Mouse (Mus musculus) liver, embryonic 16.5 days (tissue): ENCODE measurements around the gene Pspn. TPM values are rescaled to one million over a fixed set of nuclear protein-coding genes. Genes with fewer than 3 reads are reported as not detected.

Experiments
- ATAC-seq: fragments of 200-750 bp; cut with Nextera tagmentation; 2 replicates; pipeline ENCODE4 v1.8.0; 2017; ENCODE audit warnings: low read depth, mild to moderate bottlenecking, moderate number of reproducible peaks, moderate library complexity
- H3K27ac ChIP-seq: fragments of 300-500 bp; sonication (generic); 2 replicates; pipeline ENCODE4 v1.5.1; 2014; ENCODE audit warnings: mild to moderate bottlenecking, low read length
- H3K27me3 ChIP-seq: fragments of 300-500 bp; sonication (generic); 2 replicates; pipeline ENCODE4 v1.6.1; 2014; ENCODE audit warnings: low read depth, low read length, mixed read lengths; ENCODE audit not compliant: control insufficient read depth, insufficient read depth
- H3K36me3 ChIP-seq: fragments of 300-500 bp; sonication (generic); 2 replicates; pipeline ENCODE4 v1.6.1; 2014; ENCODE audit warnings: mild to moderate bottlenecking; ENCODE audit not compliant: control insufficient read depth, insufficient read depth
- H3K4me1 ChIP-seq: fragments of 300-500 bp; sonication (generic); 2 replicates; pipeline ENCODE4 v1.6.1; 2014; ENCODE audit warnings: low read depth, low read length, mixed read lengths; ENCODE audit not compliant: control insufficient read depth
- H3K4me2 ChIP-seq: fragments of 300-500 bp; sonication (generic); 2 replicates; pipeline ENCODE4 v1.6.1; 2014; ENCODE audit warnings: low read depth, low read length, mixed read lengths
- H3K4me3 ChIP-seq: fragments of 300-500 bp; sonication (generic); 2 replicates; pipeline ENCODE4 v1.5.1; 2014; ENCODE audit warnings: low read depth, mild to moderate bottlenecking, low read length
- H3K9ac ChIP-seq: fragments of 300-500 bp; sonication (generic); 2 replicates; pipeline ENCODE4 v1.6.1; 2014; ENCODE audit warnings: low read depth, low read length
- H3K9me3 ChIP-seq: fragments of 300-500 bp; sonication (generic); replicated peaks from 2 replicates; pipeline ENCODE4 v1.6.1; 2016; ENCODE audit warnings: low read length; ENCODE audit not compliant: control insufficient read depth
- WGBS: fragments of 180-500 bp; shearing (Covaris S2); extraction: QIAGEN DNeasy Blood & Tissue Kit; methylation state at CpG from one replicate; pipeline ENCODE4 v1.1.7; 2014; ENCODE audit not compliant: insufficient replicate concordance; 5-methylcytosine and 5-hydroxymethylcytosine counted together
- polyA plus RNA-seq: library from polyadenylated mRNA; unstranded; fragments of >200 nt; fragmentation: Nextera tagmentation; extraction: Ambion mirVana; gene quantifications from 2 replicates; pipeline ENCODE4 v1.2.1, GENCODE M21; 2015

The Pspn gene
- polyA plus RNA-seq, 1 experiment from 2014 or later = not detected

DNA sequence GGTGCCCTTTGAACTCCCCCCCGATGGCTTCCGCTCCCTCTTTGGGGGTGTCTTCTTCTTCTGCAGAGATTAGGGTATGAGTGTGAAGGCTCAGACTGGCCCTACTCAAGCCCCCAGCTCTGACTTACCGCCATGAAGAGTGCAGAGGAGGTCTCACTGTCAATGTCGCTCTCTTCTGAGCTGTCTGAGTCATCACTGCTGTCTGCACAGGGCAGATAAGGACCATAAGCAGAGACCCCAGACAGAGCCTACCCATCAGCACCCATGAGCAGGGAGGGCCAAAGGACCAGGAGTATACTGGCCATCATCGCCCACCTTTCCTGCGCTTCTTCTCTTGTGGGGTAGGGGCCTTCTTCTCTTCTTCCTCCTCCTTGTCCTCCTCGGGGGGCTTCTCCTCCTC lies 4.2 kb upstream of the Pspn start:
- 53% methylated on average over 7 of the region's 7 CpGs for WGBS
- Histone ChIP-seq H3K4me2 (no peak overlapping the region), H3K9me3 (no peaks in the 10 kb centered on the region), H3K4me3 (no peak overlapping the region), H3K27me3 (no peaks in the 10 kb centered on the region), H3K9ac (no peak overlapping the region), H3K4me1 (peaks cover 16% of the 10 kb centered on the region), H3K27ac (no peak overlapping the region), H3K36me3 (peaks cover 50% of the 10 kb centered on the region)
- ATAC-seq = peak; percentile 69

DNA sequence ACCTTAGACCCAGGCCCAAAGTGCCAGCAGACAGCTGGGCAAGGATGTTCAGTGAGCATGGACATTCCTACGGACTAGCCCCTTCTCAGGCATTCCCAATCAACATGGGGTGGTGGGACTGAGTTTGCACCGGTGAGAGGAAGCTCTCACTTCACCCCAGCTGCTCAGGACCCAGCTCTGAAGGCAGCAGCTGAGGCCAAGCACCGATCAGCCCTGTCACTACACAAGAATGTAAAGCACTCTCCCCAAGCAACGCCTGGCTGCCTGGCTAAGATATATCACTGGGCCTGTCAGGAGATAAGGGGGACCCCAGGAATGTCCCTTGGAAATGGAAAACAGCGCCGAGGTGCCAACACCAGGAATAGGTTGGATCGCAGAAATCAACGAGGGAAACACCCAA lies 1.4 kb upstream of the Pspn start:
- Histone ChIP-seq H3K9ac (no peak overlapping the region), H3K36me3 (peaks cover 32% of the 10 kb centered on the region), H3K4me3 (no peak overlapping the region), H3K4me2 (no peak overlapping the region), H3K27ac (no peak overlapping the region), H3K4me1 (peaks cover 24% of the 10 kb centered on the region), H3K9me3 (no peaks in the 10 kb centered on the region), H3K27me3 (no peaks in the 10 kb centered on the region)
- ATAC-seq = no peak
- WGBS = 55% methylated on average over 8 of the region's 8 CpGs

GRCm38 (mm10) chr17:56999414-56999813 lies 404 bp downstream of the Pspn start:
- no peak for ATAC-seq
- peaks cover 27% of the 10 kb centered on the region for H3K36me3 ChIP-seq
- no peak overlapping the region for H3K27ac ChIP-seq
- no peaks in the 10 kb centered on the region for H3K27me3 ChIP-seq
- H3K4me1 ChIP-seq = peaks cover 20% of the 10 kb centered on the region
- 89% methylated on average over 9 of the region's 9 CpGs for WGBS
- H3K9me3 ChIP-seq = no peaks in the 10 kb centered on the region
- no peak overlapping the region for H3K9ac ChIP-seq
- no peak overlapping the region for H3K4me2 ChIP-seq
- no peak overlapping the region for H3K4me3 ChIP-seq

GRCm38 (mm10) chr17:56997029-56997667 lies 2.7 kb downstream of the Pspn start, which contains the start of gene Alkbh7:
Gene Alkbh7, plus strand, starts transcription at chr17:56997339.
- ATAC-seq = peak; percentile 100
- Histone ChIP-seq H3K27me3 (no peaks in the 10 kb centered on the region), H3K4me3 (peak within 1 kb of the TSS; percentile 89), H3K27ac (peak within 1 kb of the TSS; percentile 64; the same call in 1 of the 2 replicates), H3K4me2 (peak within 1 kb of the TSS; percentile 94), H3K9ac (peak within 1 kb of the TSS; percentile 75), H3K36me3 (peaks cover 25% of the 10 kb centered on the region), H3K9me3 (no peaks in the 10 kb centered on the region), H3K4me1 (peaks cover 10% of the 10 kb centered on the region)
- WGBS = under 1% methylated on average over 38 of the region's 38 CpGs

DNA sequence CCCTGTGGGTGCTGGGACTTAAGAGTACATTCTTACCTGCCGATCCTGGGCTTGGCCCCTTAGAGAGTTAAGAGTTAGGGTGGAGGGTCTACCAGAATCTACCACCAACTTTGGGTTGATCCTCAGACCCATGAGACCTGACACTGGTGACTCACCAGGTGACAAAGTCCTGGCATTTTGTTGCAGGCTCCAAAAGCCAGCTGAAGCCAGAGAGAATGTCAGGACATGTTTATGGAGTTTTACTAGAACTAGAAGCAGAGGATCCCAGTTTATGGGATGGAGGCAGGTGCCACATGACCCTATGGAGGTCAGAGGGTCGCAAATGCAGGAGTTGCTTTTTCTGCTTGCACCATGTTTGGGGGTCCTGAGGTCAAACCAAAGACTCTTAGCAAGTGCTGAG lies 3.3 kb downstream of the Pspn start:
- no peak for ATAC-seq
- Histone ChIP-seq H3K9ac (no peak overlapping the region), H3K27ac (no peak overlapping the region), H3K9me3 (no peaks in the 10 kb centered on the region), H3K36me3 (peaks cover 25% of the 10 kb centered on the region), H3K4me2 (peak overlapping the region; percentile 94; the same call in 1 of the 2 replicates), H3K4me1 (peaks cover 8% of the 10 kb centered on the region), H3K27me3 (no peaks in the 10 kb centered on the region), H3K4me3 (peak overlapping the region; percentile 89; the same call in 1 of the 2 replicates)
- 52% methylated on average over 2 of the region's 2 CpGs for WGBS

- H3K9me3 ChIP-seq = no peaks in the 10 kb centered on the region
- 79% methylated on average over 8 of the region's 8 CpGs for WGBS
- ATAC-seq = no peak
- H3K36me3 ChIP-seq = peaks cover 25% of the 10 kb centered on the region
- no peak overlapping the region for H3K27ac ChIP-seq
- peaks cover 18% of the 10 kb centered on the region for H3K4me1 ChIP-seq
- no peak overlapping the region for H3K4me3 ChIP-seq
- no peak overlapping the region for H3K9ac ChIP-seq
- H3K27me3 ChIP-seq = no peaks in the 10 kb centered on the region
- H3K4me2 ChIP-seq = no peak overlapping the region
Observed at GRCm38 (mm10) chr17:56995046-56995445, 4.8 kb downstream of the Pspn start.

DNA sequence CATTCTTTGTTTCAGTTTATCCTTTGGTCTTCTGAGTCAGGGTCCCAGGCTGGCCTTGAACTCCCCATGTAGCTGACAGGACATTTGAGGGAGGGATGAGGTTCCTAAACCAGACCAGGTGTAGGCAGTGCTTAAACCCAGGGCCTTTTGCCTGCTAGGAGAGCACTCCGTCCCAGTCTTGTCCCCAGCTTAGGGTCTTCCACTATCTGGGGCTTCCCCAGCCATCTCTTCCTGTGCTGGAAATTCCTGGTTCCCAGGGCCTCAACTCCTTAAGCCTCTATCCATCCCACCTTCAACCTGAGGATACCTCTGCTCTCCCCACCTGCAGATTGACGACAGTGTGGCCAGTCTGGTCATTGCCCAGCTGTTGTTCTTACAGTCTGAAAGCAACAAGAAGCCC lies 8.9 kb downstream of the Pspn start:
- H3K27me3 ChIP-seq = no peaks in the 10 kb centered on the region
- H3K4me3 ChIP-seq = peak overlapping the region; percentile 73
- no peak for ATAC-seq
- H3K9ac ChIP-seq = peak overlapping the region; percentile 71
- peaks cover 22% of the 10 kb centered on the region for H3K36me3 ChIP-seq
- H3K27ac ChIP-seq = no peak overlapping the region
- WGBS = 65% methylated on average over 2 of the region's 2 CpGs
- no peaks in the 10 kb centered on the region for H3K9me3 ChIP-seq
- H3K4me2 ChIP-seq = peak overlapping the region; percentile 87
- H3K4me1 ChIP-seq = peaks cover 15% of the 10 kb centered on the region

GRCm38 (mm10) chr17:56990115-56990746 lies 9.6 kb downstream of the Pspn start, which contains the start of gene Clpp:
Gene Clpp, plus strand, starts transcription at chr17:56990305.
- H3K27me3 ChIP-seq = no peaks in the 10 kb centered on the region
- peak within 1 kb of the TSS; percentile 62 for H3K27ac ChIP-seq
- WGBS = under 1% methylated on average over 52 of the region's 52 CpGs
- H3K9ac ChIP-seq = peak within 1 kb of the TSS; percentile 71
- H3K4me2 ChIP-seq = peak within 1 kb of the TSS; percentile 87
- peak within 1 kb of the TSS; percentile 73 for H3K4me3 ChIP-seq
- H3K4me1 ChIP-seq = peaks cover 15% of the 10 kb centered on the region
- ATAC-seq = peak; percentile 97
- H3K36me3 ChIP-seq = peaks cover 19% of the 10 kb centered on the region
- no peaks in the 10 kb centered on the region for H3K9me3 ChIP-seq

GRCm38 (mm10) chr17:56989467-56990114 lies 10.2 kb downstream of the Pspn start:
- H3K36me3 ChIP-seq = peaks cover 14% of the 10 kb centered on the region
- WGBS = 2% methylated on average over 25 of the region's 25 CpGs
- peak overlapping the region; percentile 73 for H3K4me3 ChIP-seq
- no peaks in the 10 kb centered on the region for H3K9me3 ChIP-seq
- peak overlapping the region; percentile 87 for H3K4me2 ChIP-seq
- peak overlapping the region; percentile 71 for H3K9ac ChIP-seq
- H3K27me3 ChIP-seq = no peaks in the 10 kb centered on the region
- peaks cover 15% of the 10 kb centered on the region for H3K4me1 ChIP-seq
- ATAC-seq = peak; percentile 83
- peak overlapping the region; percentile 62 for H3K27ac ChIP-seq
